Mouse (Mus musculus): Measurements from ENCODE around the gene Gorab. TPM values are rescaled to one million over a fixed set of nuclear protein-coding genes. Genes with fewer than 3 reads are reported as not detected.

Gene Gorab
- total RNA-seq (2017), result 10.7 and 13.8 TPM in 2 replicates

DNA sequence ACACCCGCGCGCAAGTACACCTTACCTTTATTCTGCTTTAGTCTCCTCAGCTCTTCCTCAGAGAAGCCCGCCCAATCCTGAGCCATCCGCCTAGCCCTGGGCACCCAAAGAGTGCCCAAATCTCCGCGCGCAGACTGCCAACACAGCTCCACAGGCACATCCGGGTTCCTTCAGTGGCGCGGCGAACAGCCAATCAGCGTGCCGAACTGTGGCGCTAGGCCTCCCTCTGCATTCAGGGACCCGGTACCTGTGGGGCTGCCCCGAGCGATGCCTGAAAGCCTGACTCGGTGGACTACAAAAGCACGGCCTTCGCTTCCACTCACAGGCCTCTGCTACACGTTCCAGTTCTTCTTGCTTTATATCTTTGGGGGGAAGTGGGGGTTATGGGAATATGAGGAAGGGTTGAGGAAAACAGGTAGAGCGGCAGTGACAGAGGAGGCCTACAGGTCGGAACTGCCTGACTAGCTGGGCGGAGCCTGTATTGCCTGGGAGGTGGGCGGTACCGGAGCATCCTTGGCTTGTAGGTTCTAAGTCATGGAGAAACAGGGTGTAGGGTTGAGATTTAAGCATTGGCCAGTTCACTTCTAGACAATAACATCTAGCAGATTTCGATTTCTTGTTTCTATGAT, at the start of gene Gorab:
TSS of gene Gorab (minus strand) at position 172 of the 629 bp plus-strand sequence.
- ATAC-seq (replicated peaks; ENCODE audit: low read depth, poor library complexity, severe bottlenecking), result peak; percentile 99

DNA sequence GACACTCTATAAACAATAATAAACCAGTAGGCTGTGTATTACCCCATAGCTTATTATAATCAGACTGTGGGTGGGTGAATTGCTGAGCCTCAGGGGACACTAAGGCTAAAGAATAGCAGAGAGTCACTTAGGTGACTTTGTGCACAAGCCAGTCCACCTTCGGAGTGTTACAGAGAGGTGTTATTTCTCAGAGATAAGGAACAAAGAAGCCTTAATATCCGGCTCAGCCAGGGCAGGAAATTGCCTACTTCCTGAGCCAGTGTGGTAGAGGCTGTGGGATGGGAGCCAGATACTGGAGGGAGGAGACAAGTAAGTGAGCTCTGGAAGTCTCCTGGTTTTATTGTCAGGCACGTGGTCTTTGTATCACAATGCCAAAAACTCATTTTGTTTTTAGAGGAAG, 40.4 kb upstream of the Gorab start:
- ATAC-seq (replicated peaks; ENCODE audit: low read depth, poor library complexity, severe bottlenecking), result peak; percentile 93

DNA sequence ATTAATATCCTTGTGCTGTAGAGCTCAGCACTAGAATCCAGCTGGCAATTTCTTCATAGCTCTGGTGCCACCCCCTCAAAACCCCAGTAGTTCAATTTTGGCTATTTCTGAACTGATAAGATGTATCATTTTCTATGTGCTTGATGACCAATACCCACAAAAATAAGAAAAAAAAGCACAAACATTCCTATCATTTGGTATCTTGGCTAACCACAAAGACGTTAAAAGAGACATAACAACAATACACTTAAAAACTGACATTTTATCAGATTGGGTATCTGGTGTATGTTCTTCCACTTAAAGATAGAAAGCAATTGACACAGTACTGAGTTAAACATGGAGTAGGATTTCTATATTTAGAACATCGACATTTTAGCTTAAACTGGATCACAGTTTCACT, 35.5 kb upstream of the Gorab start:
- ATAC-seq (replicated peaks; ENCODE audit: low read depth, poor library complexity, severe bottlenecking), result no peak

DNA sequence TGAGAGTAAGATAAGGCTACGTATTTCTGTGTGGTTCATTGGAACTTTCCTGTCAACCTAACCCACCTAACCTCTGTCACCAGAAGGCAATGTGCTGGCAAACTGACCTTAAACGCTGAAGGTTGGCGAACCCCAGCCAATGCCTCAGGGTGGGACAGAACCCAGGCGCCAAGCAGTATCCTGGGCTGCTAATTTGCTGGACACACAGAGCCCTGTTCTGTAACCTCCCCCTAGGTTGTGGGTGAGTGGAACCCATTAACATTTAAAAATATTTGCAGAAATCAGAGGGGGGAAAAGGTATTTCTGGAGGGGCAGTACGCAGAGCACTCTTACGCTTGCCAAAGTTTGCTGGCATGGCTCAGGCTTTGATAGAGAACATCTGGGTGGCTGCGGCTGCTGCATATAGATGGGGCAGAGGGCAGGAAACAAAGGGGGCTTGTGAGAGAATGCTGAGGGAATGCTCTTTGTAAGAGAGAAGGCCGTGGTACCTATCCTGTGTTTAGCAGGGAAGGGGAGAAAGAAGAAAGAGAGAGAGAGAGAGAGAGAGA, 20.1 kb upstream of the Gorab start:
- no peak for ATAC-seq (replicated peaks; ENCODE audit: low read depth, poor library complexity, severe bottlenecking)

DNA sequence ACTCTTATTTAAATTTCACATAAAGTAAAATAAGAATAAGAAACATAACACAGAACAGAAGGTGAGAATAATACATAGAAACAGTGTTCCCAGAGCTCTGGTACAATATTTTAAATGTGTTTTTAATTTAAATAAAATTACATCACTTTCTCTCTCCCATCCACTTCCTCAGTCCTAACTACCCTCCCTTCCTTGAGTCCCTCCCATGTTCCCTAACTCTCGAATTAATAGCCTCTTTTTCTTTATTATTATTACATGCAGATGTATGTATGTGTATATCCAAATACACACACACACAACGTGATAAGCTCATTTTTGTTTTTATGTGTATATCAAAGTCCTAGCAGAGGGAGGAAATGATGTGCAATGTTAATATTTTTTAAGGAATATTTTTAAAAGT, 13.7 kb upstream of the Gorab start:
- no peak for ATAC-seq (replicated peaks; ENCODE audit: low read depth, poor library complexity, severe bottlenecking)

DNA sequence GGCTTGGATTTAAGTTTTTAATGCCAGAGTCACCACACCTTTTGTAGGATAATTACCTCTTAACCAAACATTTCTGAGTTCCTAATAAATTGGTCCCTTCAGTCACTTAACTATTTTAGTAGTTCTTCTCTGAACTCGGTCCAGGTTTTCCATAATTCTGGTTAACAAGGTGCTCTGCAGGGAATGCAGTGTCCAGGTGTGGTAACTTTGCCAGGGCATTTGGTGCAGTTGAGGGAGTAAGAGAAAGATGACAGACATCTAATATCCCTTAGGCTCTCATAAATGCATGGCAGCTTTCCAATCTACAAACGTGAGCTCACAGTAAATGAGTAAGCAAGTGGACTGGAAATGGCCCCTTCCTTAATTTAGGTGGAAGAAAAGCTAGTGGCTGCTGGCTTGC, 10.7 kb upstream of the Gorab start:
- ATAC-seq (replicated peaks; ENCODE audit: low read depth, poor library complexity, severe bottlenecking), result no peak

DNA sequence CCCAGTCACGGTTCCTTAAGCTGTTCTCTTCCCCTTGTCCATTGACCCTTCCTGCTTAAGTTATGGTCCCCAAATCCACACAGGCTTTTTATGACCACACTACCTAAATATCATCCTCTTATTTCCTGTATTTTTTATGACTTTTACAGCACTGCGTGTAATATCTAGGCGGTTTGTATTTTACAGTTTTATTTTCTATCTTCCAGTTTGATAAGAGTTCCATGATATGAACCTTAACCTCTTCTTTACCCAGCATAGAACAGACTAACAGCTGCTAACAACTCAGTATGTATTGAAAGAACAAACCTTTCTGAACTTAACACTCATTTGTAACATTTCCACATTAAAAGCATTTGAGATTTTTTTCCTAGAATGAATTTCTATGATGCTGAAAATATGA, 2.7 kb upstream of the Gorab start:
- no peak for ATAC-seq (replicated peaks; ENCODE audit: low read depth, poor library complexity, severe bottlenecking)

DNA sequence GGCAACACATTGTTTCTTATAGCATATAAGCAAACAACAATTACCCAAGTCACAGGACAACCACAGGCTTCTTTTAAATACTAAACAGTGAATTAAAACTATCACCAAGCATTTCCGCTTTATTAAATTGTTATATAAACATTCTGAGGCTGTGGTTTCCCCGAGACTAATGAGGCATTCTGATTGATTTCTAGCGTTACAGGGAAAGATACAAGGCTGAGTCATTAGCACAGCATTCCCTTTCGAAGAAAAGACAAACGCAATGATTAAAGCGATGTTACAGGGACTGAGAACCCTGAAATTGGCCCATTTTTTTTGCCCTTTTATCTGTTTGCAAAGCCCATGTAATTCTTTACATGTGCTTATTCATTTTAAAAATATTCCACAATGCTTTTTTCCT, 12.1 kb downstream of the Gorab start:
- no peak for ATAC-seq (replicated peaks; ENCODE audit: low read depth, poor library complexity, severe bottlenecking)

DNA sequence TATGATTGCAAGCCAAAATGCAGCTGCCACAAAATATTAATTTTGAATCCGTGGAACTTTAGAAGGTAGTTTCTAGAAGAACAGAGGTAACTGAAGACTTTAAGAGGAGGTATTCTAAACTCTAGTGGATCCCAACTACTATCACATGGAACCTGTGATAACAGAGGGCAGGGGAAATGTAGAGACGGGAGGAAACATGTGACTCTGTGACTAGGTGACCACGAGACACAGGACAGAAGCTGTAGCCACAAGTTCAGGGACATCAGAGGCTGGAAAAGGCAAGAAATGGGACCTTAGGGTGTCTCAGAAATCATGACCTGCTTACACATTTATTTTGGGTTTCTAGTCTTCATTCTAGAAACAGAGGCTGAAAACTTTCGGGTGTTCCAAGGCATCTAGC, 13.4 kb downstream of the Gorab start:
- no peak for ATAC-seq (replicated peaks; ENCODE audit: low read depth, poor library complexity, severe bottlenecking)

DNA sequence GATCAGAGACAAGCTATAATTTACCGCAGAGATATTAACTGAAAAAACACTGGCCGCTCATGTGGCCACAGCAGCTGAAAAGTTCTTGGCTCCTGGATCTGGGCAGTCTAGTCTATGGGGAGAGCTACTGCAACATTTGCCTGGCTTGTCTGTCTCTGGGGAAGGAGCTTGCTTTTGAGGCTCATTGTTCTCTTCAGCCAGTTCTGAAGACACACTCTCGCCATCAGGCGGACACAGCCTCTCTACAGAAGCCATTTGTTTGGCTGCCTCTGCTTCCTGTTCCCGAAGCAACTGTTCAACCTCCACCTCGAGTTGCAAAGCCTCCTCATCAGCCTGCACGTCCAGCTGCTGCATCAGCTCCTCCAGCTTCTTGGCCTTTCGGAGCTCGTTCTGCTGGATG, 17.3 kb downstream of the Gorab start:
- ATAC-seq (replicated peaks; ENCODE audit: low read depth, poor library complexity, severe bottlenecking), result no peak

DNA sequence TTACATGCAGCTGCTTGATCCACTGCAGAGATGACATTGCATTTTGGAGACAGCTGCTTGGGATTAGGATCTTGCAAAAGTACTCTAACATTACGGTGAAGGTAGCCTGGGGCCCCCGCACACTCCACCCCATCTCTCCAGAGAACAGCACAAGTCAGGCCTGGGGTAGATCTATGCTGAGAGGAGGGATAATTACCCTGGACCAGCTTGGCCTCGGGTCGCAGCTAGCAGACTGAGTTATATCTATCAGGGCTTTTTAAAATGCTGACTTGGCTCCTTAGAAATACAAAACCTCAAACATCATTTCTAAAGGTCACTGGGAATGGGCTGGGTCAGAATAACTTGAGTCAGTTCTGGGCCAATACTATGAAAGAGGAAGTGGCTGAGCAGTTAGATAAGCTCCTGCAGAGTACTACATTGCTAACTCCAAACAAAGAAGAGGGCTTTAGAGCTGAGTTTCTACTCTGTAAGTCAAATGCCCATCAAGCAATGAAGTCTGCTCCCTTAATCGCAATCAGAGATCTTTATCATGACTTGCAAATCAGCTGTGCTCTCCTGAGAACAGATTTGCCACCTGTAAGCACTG, 19.9 kb downstream of the Gorab start:
- ATAC-seq (replicated peaks; ENCODE audit: low read depth, poor library complexity, severe bottlenecking), result peak; percentile 95

DNA sequence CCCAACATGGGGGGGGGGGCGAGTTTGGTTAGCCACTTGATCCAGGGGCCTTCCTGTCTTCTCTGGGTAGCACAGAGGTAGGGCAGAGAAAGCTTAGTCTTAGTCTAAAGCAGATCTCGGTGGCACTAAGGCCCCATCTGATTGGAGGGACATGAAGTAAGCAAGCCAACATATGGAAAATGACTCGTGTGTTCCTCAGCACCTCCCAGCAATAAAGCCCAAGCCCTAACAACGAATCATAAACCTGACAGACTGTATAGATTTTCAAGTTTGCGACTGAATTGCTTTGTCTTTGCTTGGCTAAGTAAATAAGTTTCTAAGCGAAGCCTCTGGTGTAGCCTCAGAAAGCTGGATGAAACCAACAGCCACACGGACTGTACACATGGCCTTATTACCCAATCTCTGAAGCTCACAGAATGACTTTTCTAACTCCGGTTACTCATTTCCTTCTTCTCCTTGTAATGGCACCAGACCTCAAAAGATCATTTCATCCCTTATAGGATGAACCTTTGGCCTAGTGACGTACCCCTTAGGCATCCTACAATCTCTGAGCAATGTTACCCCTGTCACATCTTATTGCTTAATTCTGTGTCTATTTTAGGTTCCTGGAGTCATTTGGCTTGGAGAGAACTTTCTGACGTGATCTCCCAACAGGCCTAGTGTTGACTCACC, 21.3 kb downstream of the Gorab start:
- no peak for ATAC-seq (replicated peaks; ENCODE audit: low read depth, poor library complexity, severe bottlenecking)

DNA sequence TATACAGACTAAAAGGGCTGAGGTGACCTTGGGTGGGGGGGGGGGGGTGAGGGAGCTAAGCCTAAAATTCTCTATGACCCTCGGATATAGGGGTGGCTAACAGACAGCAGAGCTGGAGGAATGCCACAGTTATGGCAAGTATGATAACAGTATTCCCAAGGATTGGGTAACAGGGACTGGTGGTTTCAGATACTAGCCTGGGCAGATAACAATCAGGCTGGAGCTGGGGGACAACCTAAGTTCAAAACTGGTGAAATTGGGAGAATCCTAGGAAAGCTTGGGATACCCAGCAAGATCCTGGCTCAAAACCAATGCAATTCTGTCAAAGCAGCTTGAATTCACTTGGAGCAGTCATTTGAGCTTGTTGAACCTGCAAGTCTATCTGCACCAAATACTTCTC, 22.9 kb downstream of the Gorab start:
- no peak for ATAC-seq (replicated peaks; ENCODE audit: low read depth, poor library complexity, severe bottlenecking)

DNA sequence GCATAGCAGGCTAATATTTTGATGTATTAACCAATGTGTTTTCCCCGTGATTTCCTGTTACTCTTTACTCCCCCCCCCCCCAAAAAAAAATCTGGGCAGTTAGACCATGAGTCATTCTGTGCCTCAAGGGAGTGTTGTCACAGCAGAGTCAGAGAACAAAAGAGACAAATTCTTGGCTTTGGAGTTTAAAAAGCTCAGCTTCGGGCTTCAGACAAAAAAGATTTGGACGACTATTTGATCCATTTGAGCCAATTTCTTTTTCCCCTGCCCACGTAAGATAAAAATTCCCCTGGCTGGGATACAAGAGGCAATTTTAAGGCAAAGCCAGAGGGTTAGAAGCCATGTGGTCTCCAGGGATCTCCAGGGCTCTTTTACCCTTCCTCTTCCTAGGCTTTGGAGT, 23.4 kb downstream of the Gorab start:
- no peak for ATAC-seq (replicated peaks; ENCODE audit: low read depth, poor library complexity, severe bottlenecking)

DNA sequence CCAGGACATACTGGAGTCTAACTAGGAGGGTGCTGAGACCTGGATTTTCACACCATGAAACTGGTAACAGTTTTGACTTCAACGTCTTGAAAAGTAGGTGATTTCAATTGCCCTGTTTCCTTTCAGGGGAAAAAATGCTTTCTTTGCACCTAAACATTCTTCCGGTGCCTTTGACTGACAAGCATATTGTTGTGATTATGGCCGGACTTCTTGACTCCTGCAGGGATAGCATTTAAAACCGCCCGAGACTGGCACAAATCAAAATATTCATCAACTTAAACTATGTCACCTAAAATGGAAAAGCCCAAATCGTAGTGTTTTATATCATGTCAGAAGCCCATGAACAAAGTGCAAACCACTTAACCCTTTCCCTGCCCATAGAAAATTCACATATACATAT, 25.5 kb downstream of the Gorab start:
- no peak for ATAC-seq (replicated peaks; ENCODE audit: low read depth, poor library complexity, severe bottlenecking)

DNA sequence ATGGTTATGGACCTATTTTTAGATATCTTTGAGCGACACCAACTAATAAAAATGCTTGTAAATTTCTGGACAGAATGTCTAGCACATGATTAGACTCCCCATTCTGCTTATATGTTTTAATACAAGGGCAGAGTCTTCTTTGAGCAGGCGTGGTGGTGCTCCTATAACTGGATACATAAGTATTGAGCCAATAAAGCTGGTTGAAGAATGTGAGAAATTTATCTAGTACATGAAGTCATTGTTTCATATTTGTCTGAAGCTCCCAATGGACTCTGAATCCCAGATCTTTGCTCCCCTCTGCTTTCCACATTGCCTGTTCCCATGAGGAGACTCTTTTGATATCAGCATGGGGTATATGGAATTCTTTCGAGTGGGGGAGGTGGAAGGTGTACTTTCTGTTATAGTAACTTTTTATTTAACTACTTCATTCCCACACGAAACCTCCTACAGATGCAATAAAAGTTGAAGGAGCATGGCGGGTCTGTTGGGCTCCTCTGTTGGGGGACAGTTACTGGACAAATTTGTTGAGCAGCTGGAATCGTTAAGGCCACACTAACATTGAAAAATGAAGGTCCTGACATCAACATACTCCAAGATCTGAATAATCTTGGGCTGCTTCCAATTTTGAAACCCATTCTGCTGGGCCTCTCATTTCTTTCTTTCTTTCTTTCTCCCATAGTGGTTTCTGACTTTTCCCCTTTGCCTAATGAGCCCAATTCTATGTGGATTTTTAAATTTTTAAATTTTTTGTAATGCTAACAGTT, 26.5 kb downstream of the Gorab start:
- ATAC-seq (replicated peaks; ENCODE audit: low read depth, poor library complexity, severe bottlenecking), result no peak

DNA sequence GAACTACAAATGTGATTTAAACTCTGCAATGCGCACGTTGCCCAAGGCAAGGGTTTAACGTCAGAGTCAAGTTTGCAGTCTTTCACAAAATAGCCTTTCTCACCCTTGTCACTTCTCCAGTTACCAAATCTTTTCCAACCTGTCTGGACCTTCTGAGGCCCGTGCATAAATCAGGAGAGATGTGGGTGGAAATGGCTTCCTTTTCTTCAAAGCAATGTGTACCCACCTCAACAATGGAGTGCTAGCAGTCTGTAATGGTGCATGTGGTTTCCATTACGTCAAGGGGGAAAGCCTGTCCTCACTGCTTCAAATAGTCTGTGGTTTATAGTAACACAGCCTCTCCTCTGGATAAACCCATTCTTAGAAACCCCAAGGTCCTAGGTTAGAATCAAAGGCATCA, 29.0 kb downstream of the Gorab start:
- ATAC-seq (replicated peaks; ENCODE audit: low read depth, poor library complexity, severe bottlenecking), result no peak

DNA sequence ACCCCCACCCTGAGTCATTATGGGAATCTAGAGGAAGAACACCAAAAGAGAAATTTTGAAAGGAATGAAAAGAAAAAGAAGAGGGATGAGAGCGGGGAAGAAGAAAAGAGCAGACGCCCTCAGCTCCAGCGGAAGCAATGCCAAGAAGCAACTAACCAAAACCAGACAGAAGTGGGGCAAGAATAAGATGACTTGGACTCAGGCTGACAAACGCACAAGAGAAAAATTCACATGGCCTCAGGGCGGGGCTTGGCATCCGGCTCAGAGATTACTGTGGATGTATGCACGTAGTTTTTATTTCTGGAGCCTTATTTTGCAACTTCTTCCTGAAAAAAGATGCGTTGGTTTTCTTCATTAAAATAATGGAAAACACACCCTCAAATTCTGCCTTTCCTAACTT, 41.3 kb downstream of the Gorab start:
- no peak for ATAC-seq (replicated peaks; ENCODE audit: low read depth, poor library complexity, severe bottlenecking)

DNA sequence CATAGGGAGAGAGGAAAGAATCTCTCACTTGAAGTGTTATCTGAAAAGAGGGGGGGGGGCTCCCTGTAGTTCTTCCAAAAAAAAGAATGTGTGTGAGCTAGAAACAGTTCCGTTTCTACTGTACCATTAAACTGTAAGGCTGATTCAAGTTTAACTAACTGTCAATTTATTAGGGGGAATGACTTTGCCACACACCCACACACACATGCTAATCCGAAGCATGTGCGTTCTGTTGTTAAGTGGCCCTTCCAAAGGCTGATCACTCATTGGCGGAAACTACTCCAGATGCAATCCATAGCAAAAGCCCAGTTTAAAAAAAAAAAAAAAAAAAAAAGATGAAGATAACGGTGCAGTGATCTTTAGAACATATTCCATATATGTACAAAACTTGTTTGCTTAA, 42.1 kb downstream of the Gorab start:
- ATAC-seq (replicated peaks; ENCODE audit: low read depth, poor library complexity, severe bottlenecking), result no peak

DNA sequence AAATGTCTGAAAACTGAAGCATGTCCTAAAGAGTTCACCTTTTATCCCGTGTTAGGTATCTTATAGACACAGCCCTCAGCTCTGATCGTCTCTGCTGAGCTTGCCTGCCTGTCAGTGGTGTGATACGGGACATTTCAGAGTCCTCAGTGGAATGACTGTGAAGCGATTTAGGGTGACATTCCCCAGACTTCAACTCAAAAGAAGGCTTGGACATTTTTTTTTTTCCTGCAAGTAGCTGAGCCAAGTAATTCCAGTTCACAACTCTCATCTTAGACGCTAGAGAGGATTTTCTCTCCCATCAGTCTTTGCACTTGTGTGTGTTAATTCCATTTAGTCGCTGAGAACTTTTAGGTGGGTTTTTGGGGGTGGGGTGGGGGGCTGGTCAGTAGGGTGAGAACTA, 42.7 kb downstream of the Gorab start:
- no peak for ATAC-seq (replicated peaks; ENCODE audit: low read depth, poor library complexity, severe bottlenecking)

DNA sequence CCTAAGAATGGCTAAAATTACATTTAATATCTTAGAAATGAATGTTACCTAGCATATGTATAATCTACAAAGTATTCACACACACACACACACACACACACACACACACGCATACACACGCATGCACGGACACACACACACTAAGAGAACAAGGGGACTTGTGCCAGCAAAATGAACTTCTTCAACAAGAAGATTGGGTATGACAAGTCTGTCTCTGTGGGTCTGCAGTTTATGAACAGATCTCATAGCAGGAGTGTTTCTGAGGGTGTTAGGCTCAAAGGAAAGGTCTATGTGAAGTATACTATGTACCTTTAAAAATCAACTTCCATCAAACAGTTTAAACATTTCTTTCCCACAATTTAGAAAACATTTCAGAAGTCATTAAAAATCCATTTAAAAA, 43.9 kb downstream of the Gorab start:
- no peak for ATAC-seq (replicated peaks; ENCODE audit: low read depth, poor library complexity, severe bottlenecking)
